Mouse (Mus musculus) brain, embryonic 14.5 days (tissue): ENCODE measurements around the gene Mmp23.
A peak's percentile ranks its signal among the peaks of the same experiment; 100 is the strongest.

ENCODE experiments used
- CTCF ChIP-seq: fragments of 200-500 bp; IDR thresholded peaks from 2 replicates; pipeline ENCODE4 v1.5.1; 2012; ENCODE audit warnings: inconsistent platforms, mild to moderate bottlenecking, moderate library complexity, borderline replicate concordance; ENCODE audit not compliant: insufficient read depth, insufficient read length; ENCODE audit errors: extremely low read depth
- POLR2A ChIP-seq: fragments of 200-500 bp; IDR thresholded peaks from 2 replicates; pipeline ENCODE4 v1.6.1; 2012; ENCODE audit warnings: mild to moderate bottlenecking, inconsistent platforms, borderline replicate concordance; ENCODE audit not compliant: poor library complexity, insufficient read depth, insufficient read length, severe bottlenecking; ENCODE audit errors: extremely low read depth

DNA sequence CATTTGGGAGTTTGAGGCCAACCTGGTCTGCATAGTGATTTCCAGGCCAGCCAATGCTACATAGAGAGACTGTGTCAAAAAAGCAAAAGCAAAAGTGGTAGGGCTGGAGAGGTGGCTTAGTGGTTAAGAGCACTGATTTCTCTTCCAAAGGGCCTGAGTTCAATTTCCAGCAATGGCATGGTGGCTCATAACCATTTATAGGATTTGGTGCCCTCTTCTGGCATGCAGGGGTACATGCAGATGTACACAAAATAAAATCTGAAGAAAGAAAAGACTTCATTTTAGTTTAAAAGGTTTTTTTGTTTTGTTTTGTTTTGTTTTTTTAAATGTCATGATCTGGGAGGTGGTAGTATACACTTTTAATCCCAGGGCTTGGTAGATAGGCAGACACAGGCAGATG lies 47.2 kb upstream of the Mmp23 start:
- TF ChIP-seq CTCF (peak; percentile 56; the same call in 1 of the 2 replicates), POLR2A (no peak)
